Mouse (Mus musculus) cerebellum, adult 2 months (tissue): ENCODE measurements around the gene Wdr19.

Source experiments
- CTCF ChIP-seq: fragments of 200-500 bp; IDR thresholded peaks from 2 replicates; pipeline ENCODE4 v1.5.1; 2011; ENCODE audit warnings: low read depth, mild to moderate bottlenecking, control low read depth, low read length, moderate library complexity, borderline replicate concordance; ENCODE audit not compliant: insufficient read depth
- POLR2A ChIP-seq: fragments of 200-500 bp; IDR thresholded peaks from 2 replicates; pipeline ENCODE4 v1.6.1; 2011; ENCODE audit warnings: low read length, control low read depth, borderline replicate concordance; ENCODE audit not compliant: insufficient read depth

GRCm38 (mm10) chr5:65170206-65170605, 29.3 kb upstream of the Wdr19 start:
- TF ChIP-seq POLR2A (no peak), CTCF (no peak)
